Mouse (Mus musculus): ENCODE results near the gene Usp22.
"Not testable (repeated sequence)": the region's sequence is repeated elsewhere in the genome, so short reads cannot be mapped to it uniquely, and the experiment has no call there.

Gene Usp22

GRCm38 (mm10) chr11:61143564-61144469, 31.0 kb downstream of the Usp22 start:
- DNase-seq (ENCODE audit: low spot score in 2 of 2), result peak in 1 of 2 experiments; percentile 37

- no peak for DNase-seq (ENCODE audit: low spot score in 2 of 2)
These were observed 31.8 kb downstream of the Usp22 start for GRCm38 (mm10) chr11:61142941-61143530.

GRCm38 (mm10) chr11:61142262-61142661, 32.6 kb downstream of the Usp22 start:
- no peak for DNase-seq (ENCODE audit: low spot score in 2 of 2)

GRCm38 (mm10) chr11:61141693-61142092, 33.2 kb downstream of the Usp22 start:
- no peak for DNase-seq (ENCODE audit: low spot score in 2 of 2)

- no peak for DNase-seq (ENCODE audit: low spot score in 2 of 2)
These were observed 41.9 kb downstream of the Usp22 start for GRCm38 (mm10) chr11:61132943-61133342.

GRCm38 (mm10) chr11:61130646-61131045, 44.2 kb downstream of the Usp22 start:
- not testable (repeated sequence) for DNase-seq (ENCODE audit: low spot score in 2 of 2)

- no peak for DNase-seq (ENCODE audit: low spot score in 2 of 2)
These were observed 45.5 kb downstream of the Usp22 start for GRCm38 (mm10) chr11:61129305-61129704.

- DNase-seq (ENCODE audit: low spot score in 2 of 2), result no peak
These were observed 47.3 kb downstream of the Usp22 start for GRCm38 (mm10) chr11:61127421-61128055.

- no peak for DNase-seq (ENCODE audit: low spot score in 2 of 2)
These were observed 48.1 kb downstream of the Usp22 start, which contains the start of gene Tnfrsf13b for GRCm38 (mm10) chr11:61126606-61127355. Gene Tnfrsf13b, plus strand, starts transcription at chr11:61126755.

- no peak for DNase-seq (ENCODE audit: low spot score in 2 of 2)
These were observed 48.9 kb downstream of the Usp22 start for GRCm38 (mm10) chr11:61125970-61126369.

GRCm38 (mm10) chr11:61123886-61124285, 51.0 kb downstream of the Usp22 start:
- DNase-seq (ENCODE audit: low spot score in 2 of 2), result no peak

GRCm38 (mm10) chr11:61122769-61123288, 52.0 kb downstream of the Usp22 start:
- no peak for DNase-seq (ENCODE audit: low spot score in 2 of 2)

GRCm38 (mm10) chr11:61122283-61122768, 52.5 kb downstream of the Usp22 start:
- no peak for DNase-seq (ENCODE audit: low spot score in 2 of 2)

- no peak for DNase-seq (ENCODE audit: low spot score in 2 of 2)
These were observed 54.8 kb downstream of the Usp22 start for GRCm38 (mm10) chr11:61119996-61120583.

GRCm38 (mm10) chr11:61116226-61116625, 58.6 kb downstream of the Usp22 start:
- peak in 1 of 2 experiments; percentile 35 for DNase-seq (ENCODE audit: low spot score in 2 of 2)

- peak in 1 of 2 experiments; percentile 22 for DNase-seq (ENCODE audit: low spot score in 2 of 2)
These were observed 62.4 kb downstream of the Usp22 start for GRCm38 (mm10) chr11:61112323-61112995.

- no peak for DNase-seq (ENCODE audit: low spot score in 2 of 2)
These were observed 63.4 kb downstream of the Usp22 start for GRCm38 (mm10) chr11:61111472-61111871.

GRCm38 (mm10) chr11:61110928-61111327, 63.9 kb downstream of the Usp22 start:
- DNase-seq (ENCODE audit: low spot score in 2 of 2), result no peak

- DNase-seq (ENCODE audit: low spot score in 2 of 2), result no peak
These were observed 64.7 kb downstream of the Usp22 start for GRCm38 (mm10) chr11:61110113-61110512.

- DNase-seq (ENCODE audit: low spot score in 2 of 2), result no peak
These were observed 65.1 kb downstream of the Usp22 start for GRCm38 (mm10) chr11:61109707-61110106.

All from spleen, postnatal 14 days (tissue).